Mouse (Mus musculus) cerebellum, adult 8-10 months (tissue): ENCODE measurements around the gene Arhgap15.

Experiments used
- DNase-seq: peaks from one replicate; pipeline ENCODE4 v3.0.0; 2022

Arhgap15 gene

DNA sequence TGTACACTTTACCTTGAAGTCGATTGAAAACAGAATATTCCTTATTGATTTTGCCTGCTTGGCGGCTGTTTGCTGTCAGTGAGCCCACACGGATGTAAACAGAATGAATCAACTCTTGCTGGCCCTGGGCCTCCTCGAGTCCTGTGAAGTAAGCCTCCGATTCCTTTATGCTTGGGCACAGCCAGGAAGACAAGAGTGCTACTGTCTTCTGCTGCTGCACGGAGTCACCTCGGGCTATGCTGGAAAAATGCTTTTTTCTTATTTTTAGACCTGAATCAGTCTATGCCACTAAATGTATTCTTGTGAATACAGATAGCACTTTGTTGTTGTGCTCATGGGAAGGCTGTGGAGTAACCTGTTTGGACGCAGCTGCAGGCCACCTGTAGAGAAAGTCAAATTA is 469.7 kb downstream of the Arhgap15 start:
- DNase-seq = no peak

DNA sequence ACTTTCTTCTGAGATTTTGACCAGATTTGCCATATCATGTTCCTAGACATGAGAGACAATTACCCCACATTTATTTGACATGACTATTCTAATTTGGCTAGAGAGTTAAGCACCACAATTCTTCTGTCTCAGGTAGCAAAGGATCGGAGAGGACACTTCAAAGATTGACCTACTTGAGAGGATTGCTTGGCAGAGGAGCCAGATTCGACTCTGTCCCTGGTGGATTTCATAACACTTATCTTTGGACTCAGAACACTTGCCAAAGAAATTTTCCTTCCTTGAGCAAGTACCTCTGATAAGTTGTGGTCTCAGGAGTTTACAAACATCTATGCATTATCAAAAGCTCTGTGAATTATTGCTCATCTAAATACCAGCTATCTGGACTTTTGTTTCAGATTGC is 473.1 kb downstream of the Arhgap15 start:
- no peak for DNase-seq

DNA sequence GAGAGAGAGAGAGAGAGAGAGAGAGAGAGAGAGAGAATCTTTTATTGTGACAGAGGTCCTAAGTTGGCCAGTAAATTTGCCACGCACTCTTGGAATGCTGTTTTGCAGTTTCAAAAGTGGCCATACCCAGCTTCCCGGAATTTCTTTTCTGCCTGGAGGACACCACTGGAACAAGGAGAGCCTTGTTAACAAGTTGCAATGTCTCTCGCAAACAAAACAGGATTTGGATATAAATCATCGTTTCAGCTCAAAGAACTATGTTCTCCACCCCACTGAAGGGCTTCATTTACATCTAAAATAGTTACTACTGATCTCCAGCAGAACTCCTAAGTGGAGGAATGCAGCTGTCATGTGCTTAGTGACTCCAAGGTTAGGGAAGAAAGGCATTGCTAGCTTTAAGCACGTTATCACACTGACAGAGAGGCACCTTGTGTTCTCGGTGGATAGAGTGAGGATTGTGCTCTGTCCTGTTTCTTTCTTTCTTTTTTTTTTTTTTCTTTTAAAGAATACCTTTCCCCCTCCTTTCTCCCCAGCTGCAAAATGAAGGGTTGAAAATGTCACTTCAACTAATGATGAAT is 473.6 kb downstream of the Arhgap15 start:
- no peak for DNase-seq

DNA sequence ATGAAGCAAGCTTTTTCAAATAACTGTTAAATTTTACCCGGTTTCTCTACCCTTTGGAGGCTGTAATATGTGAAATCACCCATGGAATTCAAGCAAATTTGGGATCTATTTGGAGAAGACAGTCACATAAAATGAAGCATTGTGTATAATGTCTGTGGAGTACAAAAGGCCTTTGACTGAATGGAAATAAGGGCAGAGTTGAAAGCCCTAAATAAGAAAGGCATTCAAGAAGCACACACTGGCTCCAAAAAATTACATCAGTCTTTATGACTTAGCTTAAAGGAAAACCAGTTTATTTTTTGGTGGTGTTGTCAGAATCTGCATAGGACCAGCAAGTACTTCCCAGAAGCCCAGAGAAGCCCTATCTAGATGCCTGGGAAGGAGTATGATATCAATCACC is 486.2 kb downstream of the Arhgap15 start:
- no peak for DNase-seq

DNA sequence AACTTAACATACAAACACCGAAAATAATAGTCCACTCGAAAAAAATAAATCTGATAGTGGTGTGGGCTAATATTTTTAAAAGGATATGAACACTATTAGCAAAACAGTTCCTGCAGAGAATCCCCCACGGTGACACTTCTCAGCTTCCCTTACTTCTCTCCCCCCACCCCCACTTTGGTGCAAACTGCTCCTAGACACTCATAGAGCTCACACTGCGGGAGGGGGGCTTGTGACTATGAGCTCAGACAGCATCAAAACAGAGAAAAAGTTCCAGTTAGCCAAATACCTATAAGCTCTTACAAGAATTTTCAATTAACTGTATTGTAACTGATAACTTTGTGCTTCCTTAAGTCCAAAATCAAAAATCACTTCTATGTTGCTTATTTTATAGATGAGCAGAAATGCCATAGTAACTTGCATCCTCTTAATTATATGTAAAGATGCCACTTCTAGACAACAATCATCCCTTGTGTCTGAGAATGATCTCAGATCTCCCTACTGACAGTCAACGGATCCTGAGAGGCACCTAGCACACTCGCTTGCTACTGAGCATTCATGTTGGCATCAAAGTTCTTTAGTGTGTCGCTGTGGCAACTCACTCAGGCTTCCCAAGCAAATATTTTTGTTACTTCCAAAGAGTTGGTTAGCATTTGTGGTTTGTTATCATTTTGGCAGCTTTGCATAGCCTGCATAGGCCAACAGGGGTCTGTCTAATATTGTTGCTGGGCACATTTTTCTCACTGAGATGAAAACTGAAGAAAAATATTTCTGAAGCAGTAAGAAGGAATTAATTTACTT is 493.2 kb downstream of the Arhgap15 start:
- DNase-seq = no peak

DNA sequence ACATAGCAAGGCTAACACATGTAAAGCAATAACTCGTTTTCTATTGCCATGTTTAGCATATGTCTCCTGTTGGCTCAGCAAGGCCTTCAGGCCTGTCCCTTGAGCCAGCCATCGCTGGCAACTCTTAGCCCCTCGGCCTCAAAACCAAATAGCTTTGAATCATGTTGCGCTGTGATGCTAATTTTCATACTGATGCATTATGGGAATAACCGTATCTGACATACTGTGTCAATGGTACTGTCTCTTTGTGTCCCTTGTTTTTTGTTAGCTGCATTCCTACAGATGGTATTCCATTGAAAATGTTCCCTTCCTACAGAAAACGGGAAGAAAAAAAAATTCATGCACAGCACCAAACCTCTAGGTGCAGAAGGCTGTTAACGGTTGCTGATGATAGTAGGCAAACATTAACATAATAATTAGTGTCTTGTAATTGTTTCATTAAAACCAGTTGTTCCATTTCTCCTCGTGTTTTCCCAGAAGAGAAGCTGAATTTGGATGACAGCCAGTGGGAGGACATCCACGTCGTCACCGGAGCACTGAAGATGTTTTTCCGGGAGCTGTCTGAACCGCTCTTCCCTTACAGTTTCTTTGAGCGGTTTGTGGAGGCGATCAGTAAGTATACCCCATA is 494.1 kb downstream of the Arhgap15 start:
- DNase-seq = no peak

DNA sequence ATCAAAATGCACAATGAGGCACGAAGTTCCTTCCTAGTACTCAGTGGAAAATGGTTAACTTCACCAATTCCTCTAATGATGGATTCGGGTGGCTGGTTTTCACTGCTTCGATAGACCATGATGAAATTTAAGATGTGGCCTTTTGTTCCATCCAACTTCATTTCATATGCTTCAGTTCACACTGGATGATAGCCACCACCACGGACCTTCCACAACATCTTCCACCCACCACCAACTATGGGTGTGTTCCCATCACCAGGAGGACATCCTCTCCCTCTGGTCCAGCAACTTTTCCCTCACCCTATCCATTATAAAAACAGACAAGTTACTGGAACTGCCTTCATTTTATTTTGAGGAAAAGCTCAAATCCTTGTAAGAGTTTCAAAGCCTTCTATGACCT is 506.7 kb downstream of the Arhgap15 start:
- no peak for DNase-seq

DNA sequence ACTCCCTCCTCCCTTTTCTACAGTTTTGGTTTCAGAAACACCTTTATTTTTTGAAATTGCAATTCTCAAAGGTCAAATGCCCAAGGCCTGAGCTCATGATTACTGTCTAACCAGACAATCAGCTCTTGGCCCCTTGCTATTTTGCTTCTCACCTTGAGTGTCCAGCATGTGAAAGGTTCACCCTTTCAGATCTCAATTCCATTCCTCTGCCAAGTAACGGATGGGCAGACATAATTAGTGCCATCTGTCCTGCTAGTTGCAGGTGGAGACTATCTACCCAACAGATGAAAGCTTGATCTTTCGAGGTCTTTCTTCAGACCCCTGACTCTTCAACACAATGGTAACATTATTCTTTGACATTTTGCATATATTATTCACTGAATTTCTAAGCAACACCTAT is 509.3 kb downstream of the Arhgap15 start:
- peak; percentile 16 for DNase-seq

DNA sequence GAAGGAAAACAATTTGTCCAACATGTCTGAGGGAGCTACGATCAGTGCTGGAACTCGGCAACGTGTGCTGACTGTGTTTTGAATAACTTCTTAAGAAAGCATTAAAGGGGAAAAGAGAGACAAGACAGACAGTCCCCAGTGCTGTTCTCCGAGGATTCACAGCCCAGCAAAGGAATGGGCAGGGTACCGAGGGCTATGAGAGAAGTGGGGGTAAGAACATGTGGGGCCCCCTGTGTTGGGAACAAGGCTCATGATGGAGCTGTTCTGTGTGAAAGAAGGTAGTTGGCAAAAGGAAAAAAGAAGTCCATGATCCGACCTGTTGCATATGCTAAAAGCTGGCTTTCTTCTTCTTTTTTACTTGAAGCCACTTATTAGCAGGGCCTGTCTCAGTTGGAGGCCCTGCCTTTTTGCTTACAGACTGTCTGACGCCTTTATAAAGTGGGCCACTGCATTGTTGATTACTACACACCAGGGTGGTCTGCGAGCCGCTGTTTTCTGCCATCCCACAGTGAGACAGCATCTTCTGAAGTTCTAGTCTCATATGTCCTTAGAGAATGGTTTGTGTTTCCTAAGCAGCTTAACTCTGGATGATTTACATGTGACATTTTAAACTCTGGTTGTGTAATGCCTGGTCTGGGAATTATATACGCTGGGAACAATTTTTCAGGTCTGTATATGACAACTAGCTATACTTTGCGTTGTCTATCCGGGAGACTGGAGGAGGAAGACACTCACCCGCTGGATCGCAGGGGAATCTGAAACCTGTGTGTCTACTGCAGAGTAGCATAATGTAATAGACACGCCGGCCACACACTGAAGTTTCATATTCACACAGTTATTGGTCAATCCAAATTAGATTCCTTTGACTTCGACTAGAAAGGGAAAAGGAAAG is 523.1 kb downstream of the Arhgap15 start:
- DNase-seq = no peak

DNA sequence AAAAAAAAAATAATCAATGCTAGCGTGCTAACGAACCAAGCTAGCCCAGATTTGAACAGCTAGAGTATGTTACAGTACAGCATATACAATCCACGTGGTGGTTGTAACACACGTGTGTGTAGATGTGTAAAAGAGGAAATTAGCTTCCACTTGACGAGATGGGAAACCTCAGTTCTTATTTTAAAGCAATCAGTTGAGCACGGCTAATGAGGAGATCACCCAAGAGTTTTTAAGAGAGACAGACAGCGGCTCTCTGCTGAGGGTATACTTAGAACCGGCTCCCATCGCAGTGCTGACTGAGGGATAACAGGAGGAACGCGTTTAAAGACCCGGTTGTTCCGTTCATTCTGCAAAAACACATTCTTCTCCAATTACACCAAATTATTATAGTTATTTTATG is 524.0 kb downstream of the Arhgap15 start:
- DNase-seq = no peak

DNA sequence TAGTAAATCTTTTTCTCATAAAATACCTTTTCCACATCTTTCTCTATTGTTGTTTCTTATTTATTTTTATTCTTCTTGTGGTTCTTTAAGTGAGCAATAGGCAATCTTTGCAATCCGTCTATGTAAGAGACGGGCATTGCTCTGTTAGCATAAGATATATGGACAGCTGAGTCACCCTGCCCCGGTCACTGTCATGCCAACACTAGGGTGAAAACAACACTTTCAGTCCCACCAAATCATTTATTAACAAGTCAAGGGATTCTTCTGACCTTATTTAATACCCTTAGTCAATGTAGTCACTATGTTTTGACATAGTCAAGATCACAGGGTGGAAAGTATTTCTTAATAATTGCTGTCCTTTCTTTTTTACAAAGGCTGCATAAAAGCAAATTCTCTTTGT is 525.8 kb downstream of the Arhgap15 start:
- no peak for DNase-seq

DNA sequence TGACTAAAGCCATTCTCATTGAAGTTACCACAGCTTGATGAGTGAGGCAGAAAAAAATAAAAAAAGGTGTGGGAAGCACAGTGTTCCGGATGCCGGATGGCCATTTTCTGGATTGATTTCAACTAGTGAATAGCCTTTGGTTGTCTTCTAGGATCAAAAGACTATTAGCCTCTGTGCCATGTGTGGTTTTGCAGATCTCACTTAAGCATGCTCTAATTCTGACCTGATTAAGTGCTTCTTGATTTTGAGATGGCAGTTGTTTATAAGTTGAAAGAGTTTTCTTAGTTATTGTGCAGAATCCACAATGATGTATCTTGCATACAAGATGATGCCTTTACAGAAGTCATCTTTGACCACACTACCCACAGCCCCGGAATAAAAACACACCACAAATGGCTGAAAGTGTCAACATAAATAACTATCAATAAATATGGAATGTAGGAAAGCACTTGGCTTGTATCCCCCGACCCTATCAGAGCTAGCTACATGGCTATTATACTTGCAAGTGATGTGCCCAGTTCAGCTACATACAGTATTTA is 537.6 kb downstream of the Arhgap15 start:
- no peak for DNase-seq

DNA sequence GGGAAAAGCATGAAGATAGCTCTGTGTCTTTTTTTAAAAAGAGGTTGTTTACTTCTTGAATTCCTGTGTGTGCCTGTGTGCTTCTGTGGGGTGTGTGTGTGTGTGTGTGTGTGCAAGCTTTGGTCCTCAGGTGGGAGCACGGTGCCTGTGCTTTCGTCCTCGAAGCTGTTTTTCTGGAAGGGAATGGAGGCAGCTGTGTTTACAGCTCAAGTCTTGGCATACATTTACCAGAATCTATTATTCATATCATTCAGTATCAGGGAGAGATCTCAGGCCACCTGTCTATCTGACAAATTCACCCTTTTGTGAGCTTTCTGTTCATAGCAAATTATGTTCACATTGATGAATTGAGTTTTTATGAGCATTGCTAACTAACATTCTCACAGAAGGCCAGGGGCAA is 550.5 kb downstream of the Arhgap15 start:
- no peak for DNase-seq

DNA sequence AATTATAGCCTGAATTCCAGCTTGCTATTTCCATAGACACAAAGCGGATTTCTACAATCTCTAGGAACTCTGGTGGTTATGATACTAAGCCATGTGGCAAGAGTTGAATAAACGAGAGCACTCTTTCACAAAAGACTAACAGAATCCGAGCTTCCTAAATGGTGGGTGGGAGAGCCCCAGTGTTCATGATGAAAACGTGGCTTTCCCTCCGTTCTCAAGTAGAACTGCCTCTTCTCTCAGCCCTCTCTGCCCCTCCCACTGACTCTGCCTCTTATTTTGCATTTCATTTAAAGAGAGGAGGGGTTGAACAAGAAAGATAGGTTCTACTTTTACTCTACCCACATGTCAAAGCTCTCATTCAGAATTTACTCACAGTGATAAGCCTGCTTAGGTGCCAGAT is 551.3 kb downstream of the Arhgap15 start:
- no peak for DNase-seq

DNA sequence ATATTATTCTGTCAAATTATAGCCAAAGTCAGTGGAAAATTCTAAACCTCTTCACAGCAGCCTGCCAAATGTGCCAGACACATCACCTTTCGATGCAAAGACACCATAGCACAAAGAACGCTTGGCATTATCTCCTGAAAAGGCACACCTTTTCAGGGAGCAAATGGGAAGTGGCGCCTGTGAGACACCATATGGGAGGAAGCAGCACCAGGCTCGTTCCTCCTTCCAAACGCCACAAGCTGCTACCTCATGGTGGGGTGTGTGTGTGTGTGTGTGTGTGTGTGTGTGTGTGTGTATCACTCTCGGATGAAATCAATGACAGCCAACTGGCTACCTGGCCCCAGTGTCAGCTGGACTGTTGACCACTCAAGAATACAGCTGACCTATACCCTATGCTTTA is 551.8 kb downstream of the Arhgap15 start:
- DNase-seq = no peak

DNA sequence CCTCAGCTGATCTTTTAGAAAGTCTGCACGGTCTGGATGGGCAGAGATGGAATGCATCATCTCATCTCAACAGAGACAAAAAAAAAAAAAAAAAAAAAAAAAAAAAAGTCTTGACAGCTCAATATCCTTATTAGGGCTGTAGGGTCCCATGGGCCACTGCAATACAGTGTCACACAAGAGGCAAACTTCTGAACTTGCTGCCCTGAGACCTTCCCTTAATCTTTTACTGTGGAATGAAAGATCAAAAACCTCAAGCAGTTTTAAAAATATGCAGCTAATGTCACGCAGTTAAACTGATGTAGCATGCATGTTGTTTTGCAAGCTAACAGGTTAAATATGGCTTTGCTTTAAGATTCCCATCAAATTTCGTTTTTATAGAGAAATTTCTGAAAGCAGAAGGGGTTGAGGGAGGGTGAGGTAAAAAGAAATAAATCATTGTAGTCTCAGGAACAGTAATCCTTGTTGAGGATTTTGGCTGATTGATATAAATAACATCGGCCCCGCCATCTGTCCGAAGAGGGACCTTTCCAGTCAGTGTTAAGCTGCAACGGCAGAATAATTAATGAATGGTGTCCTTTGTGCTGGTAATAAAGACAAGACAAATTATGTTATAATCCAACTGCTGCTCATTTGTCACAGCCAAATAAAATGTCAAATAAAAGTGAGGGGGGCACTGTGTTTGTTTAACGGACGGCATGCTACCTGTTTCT is 555.8 kb downstream of the Arhgap15 start:
- no peak for DNase-seq

DNA sequence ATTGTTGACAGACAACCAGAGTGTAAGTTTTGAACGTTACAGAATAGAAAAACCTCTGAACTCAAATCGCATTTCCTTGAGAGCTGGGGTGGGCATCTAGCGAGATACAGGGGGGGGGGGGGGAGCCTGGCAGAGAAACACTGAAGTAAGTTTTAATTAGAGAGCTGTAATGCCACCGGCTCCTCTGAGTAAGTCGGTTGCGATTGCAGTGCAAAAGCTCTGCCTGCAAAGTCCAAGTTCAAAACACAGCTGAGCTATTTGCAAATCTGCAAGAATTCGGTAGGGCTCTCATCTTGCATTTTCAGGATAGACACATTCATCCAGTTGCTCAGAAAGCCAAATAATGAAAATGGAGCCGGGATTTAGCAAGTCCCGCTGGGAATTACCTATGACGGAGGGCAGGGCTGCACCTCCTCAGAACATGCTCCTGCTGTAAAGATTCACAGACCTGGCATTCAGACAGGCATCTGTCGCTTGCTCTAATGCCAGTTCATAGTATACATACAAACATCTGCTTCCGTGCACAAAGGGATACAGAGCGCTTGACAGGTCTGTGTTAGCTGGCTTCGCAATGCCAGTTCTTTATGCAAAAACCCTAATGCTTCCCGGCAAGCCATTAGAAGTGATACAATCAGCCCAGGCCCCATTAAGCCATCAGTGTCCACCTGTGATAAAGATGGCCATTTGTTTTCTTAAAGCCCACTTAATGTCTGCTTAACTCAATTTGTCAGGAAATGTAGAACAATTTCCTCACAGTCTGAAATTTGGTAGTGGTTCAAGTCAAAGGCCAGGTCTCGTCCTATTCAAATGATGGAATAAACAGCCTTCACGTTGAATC is 556.6 kb downstream of the Arhgap15 start:
- DNase-seq = no peak

DNA sequence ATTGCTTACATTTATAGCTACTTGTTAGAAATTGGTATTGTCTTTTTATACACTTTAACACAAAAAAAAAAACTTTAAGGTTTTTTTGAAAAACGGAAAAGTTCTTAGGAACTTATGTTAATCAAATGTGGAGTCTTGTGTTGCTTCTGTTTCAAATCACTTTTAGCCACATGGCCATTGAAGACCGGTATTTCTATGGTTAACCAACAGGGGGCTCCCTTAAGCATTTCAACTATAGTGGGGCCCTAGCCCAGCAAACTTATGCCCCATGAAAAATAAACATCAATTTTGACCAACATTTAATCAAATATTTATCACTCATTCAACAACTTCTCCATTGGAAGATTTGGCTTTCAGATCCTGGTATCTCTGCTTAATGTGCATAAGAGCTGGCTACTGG is 557.5 kb downstream of the Arhgap15 start:
- no peak for DNase-seq

DNA sequence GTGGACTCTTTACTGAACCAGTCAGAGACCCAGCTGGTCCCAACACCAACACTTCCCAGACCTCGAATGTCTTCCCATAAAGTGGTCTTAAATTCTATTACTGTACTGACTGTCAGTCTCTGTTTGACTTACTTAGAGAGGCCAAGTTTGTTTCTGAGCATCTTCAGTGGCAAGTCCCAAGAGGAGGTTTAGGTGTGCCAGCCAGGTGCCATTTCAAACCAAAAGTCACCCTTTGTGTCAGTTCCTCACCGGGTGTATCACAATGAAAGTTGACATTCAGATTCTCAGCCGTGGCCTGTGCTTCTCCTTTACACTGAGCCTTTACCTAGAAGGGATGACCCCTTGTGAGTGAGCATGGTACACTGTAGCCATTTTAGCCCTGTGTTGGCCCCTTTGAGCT is 560.5 kb downstream of the Arhgap15 start:
- DNase-seq = no peak

DNA sequence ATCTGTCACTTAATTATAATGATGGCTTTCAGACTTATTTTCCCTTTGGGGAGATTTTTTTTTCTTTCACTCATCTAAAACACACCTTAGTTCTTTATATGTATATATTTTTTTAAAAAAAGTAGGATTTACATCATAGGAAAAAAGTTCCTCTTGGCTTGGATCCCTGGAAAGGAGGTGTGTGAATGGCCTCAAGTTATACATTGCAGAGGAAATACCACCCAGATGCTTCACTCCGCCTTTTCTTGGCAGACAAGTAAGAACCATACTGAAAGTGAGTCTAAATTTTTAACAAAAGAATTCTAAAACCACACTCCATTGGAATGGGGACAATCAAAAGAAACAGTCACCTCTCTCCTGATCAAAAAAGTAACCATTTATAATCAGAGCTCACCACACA is 560.9 kb downstream of the Arhgap15 start:
- DNase-seq = no peak

DNA sequence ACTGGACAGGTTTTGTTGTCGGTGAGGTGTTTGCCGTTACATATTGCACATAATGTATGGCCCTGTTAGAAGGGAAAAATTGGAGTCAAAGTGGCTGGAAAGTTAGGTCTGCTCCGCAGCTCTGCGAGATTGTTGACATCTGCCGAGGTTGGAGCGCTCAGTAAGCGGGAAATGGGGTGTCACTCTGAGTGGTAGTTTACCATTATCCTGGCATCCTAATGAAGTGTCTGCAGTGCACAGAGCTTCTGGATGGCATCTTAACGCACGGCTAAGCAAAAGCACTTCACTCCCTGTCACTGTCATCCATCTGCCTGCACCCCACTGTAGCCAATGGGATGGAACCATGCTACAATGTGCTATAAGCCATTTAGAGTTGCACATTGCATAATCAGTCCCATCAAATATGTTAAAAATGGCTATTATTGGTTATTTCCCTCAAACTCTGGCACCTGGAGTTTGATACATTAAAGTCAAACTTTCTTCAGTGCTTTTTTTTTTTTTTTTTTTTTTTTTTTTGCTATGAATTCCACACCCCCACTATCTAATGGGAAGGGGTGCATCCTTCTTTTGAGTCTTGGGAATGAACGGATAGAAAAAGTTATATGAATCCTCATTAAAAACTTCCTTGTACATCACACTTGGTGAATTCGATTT is 561.6 kb downstream of the Arhgap15 start:
- DNase-seq = no peak
